Mouse (Mus musculus) myocyte (in vitro differentiated cells): Measurements from ENCODE around the gene Epha6. TPM values are rescaled to one million over a fixed set of nuclear protein-coding genes. Genes with fewer than 3 reads are reported as not detected.

Source experiments
- H3K27me3 ChIP-seq: one replicate; pipeline ENCODE4 v1.6.1; 2011; ENCODE audit not compliant: control insufficient read depth, insufficient read depth, insufficient read length
- H3K36me3 ChIP-seq: one replicate; pipeline ENCODE4 v1.6.1; 2011; ENCODE audit not compliant: control insufficient read depth, insufficient read depth
- H3K4me2 ChIP-seq: one replicate; pipeline ENCODE4 v1.6.1; 2011; ENCODE audit warnings: low read depth, control low read depth
- H3K4me3 ChIP-seq: one replicate; pipeline ENCODE4 v1.5.1; 2011; ENCODE audit warnings: mild to moderate bottlenecking, control low read depth, moderate library complexity
- H3K79me2 ChIP-seq: one replicate; pipeline ENCODE4 v1.6.1; 2011; ENCODE audit not compliant: control insufficient read depth, insufficient read depth
- H3ac ChIP-seq: one replicate; pipeline ENCODE4 v1.6.1; 2011; ENCODE audit not compliant: control insufficient read depth, insufficient read length
- CEBPB ChIP-seq: IDR thresholded peaks from 2 replicates; pipeline ENCODE4 v1.6.1; 2011; ENCODE audit warnings: mild to moderate bottlenecking, moderate library complexity; ENCODE audit not compliant: poor library complexity, insufficient read depth, severe bottlenecking
- E2F4 ChIP-seq: IDR thresholded peaks from one replicate; pipeline ENCODE4 v1.6.1; 2011; ENCODE audit warnings: mild to moderate bottlenecking, control low read depth, moderate library complexity; ENCODE audit not compliant: insufficient read depth
- MAX ChIP-seq: IDR thresholded peaks from one replicate; pipeline ENCODE4 v1.6.1; 2011; ENCODE audit warnings: low read depth, mild to moderate bottlenecking, control low read depth
- MYOD1 ChIP-seq, 3 experiments: IDR thresholded peaks; one replicate each; pipeline ENCODE4 v1.6.1; 2011; ENCODE audit warnings: control low read depth in 2 of 3, low read depth in 2 of 3, mild to moderate bottlenecking in 2 of 3, moderate library complexity in 1 of 3; ENCODE audit not compliant: insufficient read length in 2 of 3, control insufficient read depth in 1 of 3
- MYOG ChIP-seq, 3 experiments: IDR thresholded peaks; one replicate each; pipeline ENCODE4 v1.6.1; 2011; ENCODE audit warnings: control low read depth in 2 of 3, low read depth in 2 of 3, mild to moderate bottlenecking in 2 of 3; ENCODE audit not compliant: insufficient read length in 2 of 3, control insufficient read depth in 1 of 3, insufficient read depth in 1 of 3
- POLR2A ChIP-seq: IDR thresholded peaks from one replicate; pipeline ENCODE4 v1.6.1; 2011; ENCODE audit warnings: low read depth, mild to moderate bottlenecking, control low read depth, moderate library complexity; ENCODE audit not compliant: insufficient read length
- POLR2AphosphoS2 ChIP-seq: IDR thresholded peaks from one replicate; pipeline ENCODE4 v1.6.1; 2011; ENCODE audit warnings: low read depth, control low read depth; ENCODE audit not compliant: insufficient read length
- REST ChIP-seq: IDR thresholded peaks from one replicate; pipeline ENCODE4 v1.6.1; 2011; ENCODE audit warnings: mild to moderate bottlenecking, control low read depth, moderate library complexity; ENCODE audit not compliant: insufficient read depth, insufficient read length
- SRF ChIP-seq: IDR thresholded peaks from one replicate; pipeline ENCODE4 v1.6.1; 2011; ENCODE audit warnings: low read depth; ENCODE audit not compliant: control insufficient read depth, insufficient read length
- TCF12 ChIP-seq: IDR thresholded peaks from one replicate; pipeline ENCODE4 v1.6.1; 2011; ENCODE audit warnings: mild to moderate bottlenecking, control low read depth; ENCODE audit not compliant: poor library complexity, insufficient read depth, severe bottlenecking
- TCF3 ChIP-seq: IDR thresholded peaks from one replicate; pipeline ENCODE4 v1.6.1; 2011; ENCODE audit warnings: low read depth, control low read depth; ENCODE audit not compliant: insufficient read length
- USF1 ChIP-seq: IDR thresholded peaks from one replicate; pipeline ENCODE4 v1.6.1; 2011; ENCODE audit warnings: low read depth, mild to moderate bottlenecking, control low read depth, moderate library complexity
- polyA plus RNA-seq: library from polyadenylated mRNA; unstranded; fragments of >200 nt; fragmentation: generic; extraction: Trizol; gene quantifications from one replicate; pipeline ENCODE4 v1.2.1, GENCODE M21; 2012; ENCODE audit warnings: missing spikeins

Epha6 gene
- polyA plus RNA-seq, 1 experiment = not detected

GRCm38 (mm10) chr16:59689120-59689519, 916.2 kb downstream of the Epha6 start:
- H3K4me2 ChIP-seq = no peak overlapping the region
- no peaks in the 10 kb centered on the region for H3K27me3 ChIP-seq
- TF ChIP-seq POLR2A (no peak), REST (no peak), SRF (no peak), MYOD1 (IDR thresholded peaks at IDR 0.05; ENCODE audit: control insufficient read depth in 1 of 3, insufficient read length in 2 of 3, low read depth in 2 of 3) (no peak), USF1 (no peak), MYOG (IDR thresholded peaks at IDR 0.05; ENCODE audit: control insufficient read depth in 1 of 3, insufficient read depth in 1 of 3, insufficient read length in 2 of 3, low read depth in 2 of 3) (no peak), E2F4 (no peak), MAX (no peak), POLR2AphosphoS2 (no peak)
- H3K4me3 ChIP-seq = no peak overlapping the region
- no peaks in the 10 kb centered on the region for H3K36me3 ChIP-seq
- H3K79me2 ChIP-seq = no peaks in the 10 kb centered on the region
- H3ac ChIP-seq = no peak overlapping the region

DNA sequence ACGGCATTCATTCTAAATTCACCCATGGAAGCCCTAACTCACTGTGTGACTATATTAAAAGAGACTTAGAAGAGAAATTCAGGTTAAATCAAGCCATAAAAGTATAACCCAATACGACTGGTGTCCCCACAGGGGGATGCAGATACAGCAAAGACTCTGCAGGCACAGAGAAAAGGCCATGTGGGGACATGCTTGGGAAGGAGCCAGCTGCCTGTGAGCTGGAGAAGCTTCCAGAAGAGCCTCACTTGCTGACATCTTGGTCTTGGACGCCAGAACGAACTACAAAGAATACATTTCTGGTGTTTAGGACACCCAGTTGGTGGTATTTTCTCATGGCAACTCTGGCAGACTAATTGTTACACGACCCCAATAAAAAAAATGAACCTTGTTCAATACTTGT, 920.2 kb downstream of the Epha6 start:
- Histone ChIP-seq H3K4me3 (no peak overlapping the region), H3K27me3 (no peaks in the 10 kb centered on the region), H3K4me2 (no peak overlapping the region), H3ac (no peak overlapping the region), H3K36me3 (no peaks in the 10 kb centered on the region), H3K79me2 (no peaks in the 10 kb centered on the region)
- TF ChIP-seq TCF12 (no peak), TCF3 (no peak), MYOD1 (IDR thresholded peaks at IDR 0.05; ENCODE audit: control insufficient read depth in 1 of 3, insufficient read length in 2 of 3, low read depth in 2 of 3) (no peak), USF1 (no peak), REST (no peak), MAX (no peak), CEBPB (no peak)

DNA sequence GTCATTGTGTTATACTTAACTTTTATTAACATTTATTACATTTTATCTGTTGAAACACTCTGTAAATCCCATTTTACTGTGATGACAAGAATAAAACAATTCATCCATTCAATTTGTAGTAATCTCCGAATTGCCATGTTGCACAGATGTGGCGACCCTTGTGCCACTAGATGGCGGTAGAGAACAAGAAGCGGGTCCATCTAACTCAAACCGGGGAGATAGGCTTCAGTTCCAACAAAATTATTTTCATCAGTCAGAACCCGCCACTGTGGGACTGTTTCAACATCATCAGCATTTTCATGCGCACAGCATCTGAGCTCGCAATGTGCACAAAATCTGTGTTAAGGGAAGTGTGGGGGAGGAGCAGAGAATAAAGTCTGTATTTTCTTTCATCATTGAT, 921.9 kb downstream of the Epha6 start:
- no peak for TF ChIP-seq TCF12
- no peak for TF ChIP-seq POLR2A
- TF ChIP-seq REST = no peak
- TF ChIP-seq SRF = no peak
- no peak overlapping the region for H3ac ChIP-seq
- no peak overlapping the region for H3K4me3 ChIP-seq
- no peaks in the 10 kb centered on the region for H3K79me2 ChIP-seq
- no peaks in the 10 kb centered on the region for H3K36me3 ChIP-seq
- no peak overlapping the region for H3K4me2 ChIP-seq
- no peaks in the 10 kb centered on the region for H3K27me3 ChIP-seq

- Histone ChIP-seq H3K27me3 (no peaks in the 10 kb centered on the region), H3K4me3 (no peak overlapping the region), H3K79me2 (no peaks in the 10 kb centered on the region), H3K36me3 (no peaks in the 10 kb centered on the region), H3K4me2 (no peak overlapping the region), H3ac (no peak overlapping the region)
- TF ChIP-seq SRF (no peak), MYOG (IDR thresholded peaks at IDR 0.05; ENCODE audit: control insufficient read depth in 1 of 3, insufficient read depth in 1 of 3, insufficient read length in 2 of 3, low read depth in 2 of 3) (no peak), REST (no peak), POLR2AphosphoS2 (no peak), E2F4 (no peak), CEBPB (no peak), MAX (no peak), POLR2A (no peak), TCF12 (no peak), TCF3 (no peak)
Observed at GRCm38 (mm10) chr16:59682216-59682891, 923.0 kb downstream of the Epha6 start.

GRCm38 (mm10) chr16:59666938-59667337, 938.4 kb downstream of the Epha6 start:
- Histone ChIP-seq H3ac (no peak overlapping the region), H3K4me2 (no peak overlapping the region), H3K4me3 (no peak overlapping the region), H3K36me3 (no peaks in the 10 kb centered on the region), H3K27me3 (no peaks in the 10 kb centered on the region), H3K79me2 (no peaks in the 10 kb centered on the region)
- TF ChIP-seq POLR2AphosphoS2 (no peak), E2F4 (no peak), TCF3 (no peak), CEBPB (no peak), USF1 (no peak), TCF12 (no peak), MYOG (IDR thresholded peaks at IDR 0.05; ENCODE audit: control insufficient read depth in 1 of 3, insufficient read depth in 1 of 3, insufficient read length in 2 of 3, low read depth in 2 of 3) (no peak), REST (no peak), SRF (no peak), MAX (no peak), MYOD1 (IDR thresholded peaks at IDR 0.05; ENCODE audit: control insufficient read depth in 1 of 3, insufficient read length in 2 of 3, low read depth in 2 of 3) (no peak)
